Mouse (Mus musculus) CD4-positive, CD25-positive, alpha-beta regulatory T cell, adult 4 months (primary cell): ENCODE measurements at regions not wholly inside any gene's neighbourhood (a gene's known extent, or its start where the extent isn't known, plus 50 kb on each side); places are given as distances from the start of the nearest gene placed in this dataset.
A peak's percentile ranks its signal among the peaks of the same experiment; 100 is the strongest.

ENCODE experiments used
- ATAC-seq: one replicate; pipeline ENCODE4 v1.8.0; 2017

- no peak for ATAC-seq
These were observed 596.0 kb upstream of the Gm26657 start for GRCm38 (mm10) chr4:56143827-56144226.

GRCm38 (mm10) chr4:56136837-56137236, 603.0 kb upstream of the Gm26657 start:
- no peak for ATAC-seq

- no peak for ATAC-seq
These were observed 602.1 kb upstream of the Klf4 start for GRCm38 (mm10) chr4:56134350-56134749.

GRCm38 (mm10) chr4:56127730-56128482, 595.6 kb upstream of the Klf4 start:
- no peak for ATAC-seq

- no peak for ATAC-seq
These were observed 592.2 kb upstream of the Klf4 start for GRCm38 (mm10) chr4:56124515-56124914.

- ATAC-seq: no peak
These were observed 589.9 kb upstream of the Klf4 start for GRCm38 (mm10) chr4:56122198-56122597.

- ATAC-seq: no peak
These were observed 589.4 kb upstream of the Klf4 start for GRCm38 (mm10) chr4:56121664-56122063.

- no peak for ATAC-seq
These were observed 588.1 kb upstream of the Klf4 start for GRCm38 (mm10) chr4:56120357-56120756.

- peak; percentile 64 for ATAC-seq
These were observed 581.5 kb upstream of the Klf4 start for GRCm38 (mm10) chr4:56113701-56114196.

GRCm38 (mm10) chr4:56112931-56113700, 580.9 kb upstream of the Klf4 start:
- ATAC-seq: no peak

GRCm38 (mm10) chr4:56106962-56107361, 574.7 kb upstream of the Klf4 start:
- no peak for ATAC-seq

- no peak for ATAC-seq
These were observed 570.0 kb upstream of the Klf4 start for GRCm38 (mm10) chr4:56102314-56102713.

- no peak for ATAC-seq
These were observed 558.5 kb upstream of the Klf4 start for GRCm38 (mm10) chr4:56090796-56091195.

- no peak for ATAC-seq
These were observed 556.4 kb upstream of the Klf4 start for GRCm38 (mm10) chr4:56088701-56089100.

- ATAC-seq: no peak
These were observed 554.0 kb upstream of the Klf4 start for GRCm38 (mm10) chr4:56086306-56086705.

- no peak for ATAC-seq
These were observed 551.9 kb upstream of the Klf4 start for GRCm38 (mm10) chr4:56084205-56084604.

- no peak for ATAC-seq
These were observed 550.1 kb upstream of the Klf4 start for GRCm38 (mm10) chr4:56082411-56082810.

- no peak for ATAC-seq
These were observed 548.7 kb upstream of the Klf4 start for GRCm38 (mm10) chr4:56080960-56081359.

- peak; percentile 49 for ATAC-seq
These were observed 538.5 kb upstream of the Klf4 start for GRCm38 (mm10) chr4:56070664-56071334.

GRCm38 (mm10) chr4:56068859-56069258, 536.6 kb upstream of the Klf4 start:
- no peak for ATAC-seq

GRCm38 (mm10) chr4:56064657-56065056, 532.4 kb upstream of the Klf4 start:
- ATAC-seq: no peak

- ATAC-seq: no peak
These were observed 519.6 kb upstream of the Klf4 start for GRCm38 (mm10) chr4:56051792-56052380.

- no peak for ATAC-seq
These were observed 507.1 kb upstream of the Klf4 start for GRCm38 (mm10) chr4:56039327-56039726.
